Mouse (Mus musculus) left cerebral cortex, postnatal 4 days (tissue): ENCODE data around the gene Pecam1. TPM values are rescaled to one million over a fixed set of nuclear protein-coding genes. Genes with fewer than 3 reads are reported as not detected.
"Not testable (repeated sequence)": the region's sequence is repeated elsewhere in the genome, so short reads cannot be mapped to it uniquely, and the experiment has no call there.

Experiments
- DNase-seq: peaks from one replicate; pipeline ENCODE4 v3.0.0-alpha.2; 2022
- intact Hi-C: fragments of 180-260 bp; cut with DNase I; formaldehyde crosslinking; loops from one replicate; pipeline ENCODE4 v1.15.1; 2025
- total RNA-seq, 2 experiments: library from RNA; stranded (reverse); gene quantifications; 2 replicates each; pipeline ENCODE4 v1.2.3; 2021

Pecam1 gene
- total RNA-seq, 2 experiments from 2014 or later: 17.7 TPM

- intact Hi-C loops: no loop called here
- DNase-seq: no peak
These were observed 80.2 kb downstream of the Pecam1 start for GRCm38 (mm10) chr11:106670266-106670665.

- intact Hi-C loops: no loop called here
- DNase-seq: no peak
These were observed 80.6 kb downstream of the Pecam1 start for GRCm38 (mm10) chr11:106669873-106670173.

- intact Hi-C loops: no loop called here
- DNase-seq: no peak
These were observed 81.1 kb downstream of the Pecam1 start for GRCm38 (mm10) chr11:106669102-106669872.

GRCm38 (mm10) chr11:106668336-106668735, 82.1 kb downstream of the Pecam1 start:
- intact Hi-C loops: no loop called here
- DNase-seq: peak; percentile 72

- no peak for DNase-seq
- intact Hi-C loops: no loop called here
These were observed 82.6 kb downstream of the Pecam1 start for GRCm38 (mm10) chr11:106667855-106668254.

- intact Hi-C loops: no loop called here
- no peak for DNase-seq
These were observed 83.8 kb downstream of the Pecam1 start for GRCm38 (mm10) chr11:106666470-106667107.

GRCm38 (mm10) chr11:106665841-106666240, 84.6 kb downstream of the Pecam1 start:
- intact Hi-C loops: no loop called here

GRCm38 (mm10) chr11:106665328-106665727, 85.1 kb downstream of the Pecam1 start:
- intact Hi-C loops: no loop called here
- DNase-seq: no peak

More at GRCm38 (mm10) chr11:106665841-106666240, 84.6 kb downstream of the Pecam1 start:
- no peak for DNase-seq

- intact Hi-C loops: no loop called here
- no peak for DNase-seq
These were observed 85.7 kb downstream of the Pecam1 start for GRCm38 (mm10) chr11:106664691-106665090.

GRCm38 (mm10) chr11:106663838-106664237, 86.6 kb downstream of the Pecam1 start:
- intact Hi-C loops: no loop called here
- DNase-seq: no peak

GRCm38 (mm10) chr11:106662634-106663407, 87.6 kb downstream of the Pecam1 start:
- intact Hi-C loops: no loop called here

GRCm38 (mm10) chr11:106660453-106661081, 89.9 kb downstream of the Pecam1 start:
- intact Hi-C loops: no loop called here

More at GRCm38 (mm10) chr11:106662634-106663407, 87.6 kb downstream of the Pecam1 start:
- DNase-seq: no peak

GRCm38 (mm10) chr11:106659598-106660295, 90.7 kb downstream of the Pecam1 start:
- peak; percentile 38 for DNase-seq

More at GRCm38 (mm10) chr11:106660453-106661081, 89.9 kb downstream of the Pecam1 start:
- no peak for DNase-seq

GRCm38 (mm10) chr11:106658051-106658880, 92.2 kb downstream of the Pecam1 start:
- intact Hi-C loops: no loop called here
- peak; percentile 96 for DNase-seq

More at GRCm38 (mm10) chr11:106659598-106660295, 90.7 kb downstream of the Pecam1 start:
- intact Hi-C loops: no loop called here

GRCm38 (mm10) chr11:106656896-106657498, 93.4 kb downstream of the Pecam1 start:
- intact Hi-C loops, DNase-seq: not testable (repeated sequence)

- DNase-seq: peak; percentile 75
- intact Hi-C loops: loop anchor here (2.0 kb wide), 1 partner anchor 94 kb away; no protein-coding TSS in a partner anchor
These were observed 102.1 kb downstream of the Pecam1 start for GRCm38 (mm10) chr11:106648347-106648746.

GRCm38 (mm10) chr11:106642966-106643637, 107.3 kb downstream of the Pecam1 start:
- intact Hi-C loops: no loop called here

GRCm38 (mm10) chr11:106641580-106641979, 108.8 kb downstream of the Pecam1 start:
- DNase-seq: no peak
- intact Hi-C loops: no loop called here

More at GRCm38 (mm10) chr11:106642966-106643637, 107.3 kb downstream of the Pecam1 start:
- DNase-seq: no peak
